Mouse (Mus musculus): ENCODE measurements around the gene Gnl3l.

The Gnl3l gene

GRCm38 (mm10) chrX:151016938-151017877 is at the start of gene Gnl3l:
Gene Gnl3l, minus strand, starts transcription at chrX:151017322.
- DNase-seq (ENCODE audit: low read depth) = peak; percentile 85

- no peak for DNase-seq (ENCODE audit: low read depth)
Observed at GRCm38 (mm10) chrX:151066071-151066666, 49.0 kb upstream of the Gnl3l start.

- no peak for DNase-seq (ENCODE audit: low read depth)
Observed at GRCm38 (mm10) chrX:151061615-151062299, 44.6 kb upstream of the Gnl3l start.

GRCm38 (mm10) chrX:151059346-151059745 is 42.2 kb upstream of the Gnl3l start:
- DNase-seq (ENCODE audit: low read depth) = no peak

- no peak for DNase-seq (ENCODE audit: low read depth)
Observed at GRCm38 (mm10) chrX:151055559-151055958, 38.4 kb upstream of the Gnl3l start.

GRCm38 (mm10) chrX:151054489-151054888 is 37.4 kb upstream of the Gnl3l start:
- no peak for DNase-seq (ENCODE audit: low read depth)

- no peak for DNase-seq (ENCODE audit: low read depth)
Observed at GRCm38 (mm10) chrX:151050337-151050736, 33.2 kb upstream of the Gnl3l start.

GRCm38 (mm10) chrX:151049661-151050215 is 32.6 kb upstream of the Gnl3l start:
- DNase-seq (ENCODE audit: low read depth) = no peak

GRCm38 (mm10) chrX:151047431-151048058 is 30.4 kb upstream of the Gnl3l start:
- DNase-seq (ENCODE audit: low read depth) = no peak

- peak; percentile 54 for DNase-seq (ENCODE audit: low read depth)
Observed at GRCm38 (mm10) chrX:151046777-151047430, 29.8 kb upstream of the Gnl3l start.

- DNase-seq (ENCODE audit: low read depth) = no peak
Observed at GRCm38 (mm10) chrX:151046321-151046720, 29.2 kb upstream of the Gnl3l start.

- DNase-seq (ENCODE audit: low read depth) = no peak
Observed at GRCm38 (mm10) chrX:151045850-151046249, 28.7 kb upstream of the Gnl3l start, which contains the start of gene Fgd1. Gene Fgd1, plus strand, starts transcription at chrX:151046150.

- no peak for DNase-seq (ENCODE audit: low read depth)
Observed at GRCm38 (mm10) chrX:151041223-151041622, 24.1 kb upstream of the Gnl3l start.

- no peak for DNase-seq (ENCODE audit: low read depth)
Observed at GRCm38 (mm10) chrX:151031400-151031799, 14.3 kb upstream of the Gnl3l start.

GRCm38 (mm10) chrX:151018798-151019197 is 1.7 kb upstream of the Gnl3l start:
- DNase-seq (ENCODE audit: low read depth) = no peak

GRCm38 (mm10) chrX:151017897-151018296 is 775 bp upstream of the Gnl3l start:
- no peak for DNase-seq (ENCODE audit: low read depth)

GRCm38 (mm10) chrX:150996775-150997174 is 20.3 kb downstream of the Gnl3l start:
- DNase-seq (ENCODE audit: low read depth) = no peak

- no peak for DNase-seq (ENCODE audit: low read depth)
Observed at GRCm38 (mm10) chrX:150981621-150982020, 35.5 kb downstream of the Gnl3l start.

GRCm38 (mm10) chrX:150975424-150975823 is 41.7 kb downstream of the Gnl3l start:
- no peak for DNase-seq (ENCODE audit: low read depth)

- no peak for DNase-seq (ENCODE audit: low read depth)
Observed at GRCm38 (mm10) chrX:150963027-150963426, 54.1 kb downstream of the Gnl3l start.

- DNase-seq (ENCODE audit: low read depth) = no peak
Observed at GRCm38 (mm10) chrX:150960702-150961101, 56.4 kb downstream of the Gnl3l start.
